Mouse (Mus musculus) heart, postnatal 10 days (tissue): ENCODE results near the gene Dag1. TPM values are rescaled to one million over a fixed set of nuclear protein-coding genes. Genes with fewer than 3 reads are reported as not detected.
A peak's percentile ranks its signal among the peaks of the same experiment; 100 is the strongest.
"Not testable (repeated sequence)": the region's sequence is repeated elsewhere in the genome, so short reads cannot be mapped to it uniquely, and the experiment has no call there.

Experiments used
- DNase-seq, 2 experiments: peaks; one replicate each; pipeline ENCODE4 v3.0.0; 2021
- intact Hi-C: fragments of 180-260 bp; cut with DNase I; formaldehyde crosslinking; loops from one replicate; pipeline ENCODE4 v1.15.1; 2025
- total RNA-seq, 2 experiments: library from RNA; stranded (reverse); gene quantifications; 2 replicates each; pipeline ENCODE4 v1.2.3; 2021

Gene Dag1
- total RNA-seq, 2 experiments from 2014 or later = 369 to 394 TPM

DNA sequence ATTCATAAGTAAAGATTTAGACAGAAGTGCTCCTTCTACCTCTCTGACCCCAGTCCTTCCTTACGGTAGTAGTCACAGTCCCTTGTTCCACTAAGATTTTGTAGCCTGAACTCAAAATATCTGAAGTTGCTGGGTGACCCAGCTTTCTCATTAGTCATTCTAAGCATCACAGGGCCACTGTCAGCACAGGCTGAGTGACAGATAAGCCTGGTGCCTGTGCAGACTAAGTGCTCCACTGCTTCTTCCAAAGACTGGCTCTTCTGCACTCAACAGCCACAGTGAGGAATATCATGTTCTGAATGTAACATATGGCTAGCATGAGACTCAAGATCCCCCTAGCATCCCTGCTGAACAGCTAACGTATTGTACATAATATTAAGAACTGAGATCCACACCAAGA, 29.1 kb downstream of the Dag1 start:
- DNase-seq = no peak
- intact Hi-C loops = no loop called here

- intact Hi-C loops = no loop called here
These were observed 30.9 kb downstream of the Dag1 start for GRCm38 (mm10) chr9:108232908-108233307.

DNA sequence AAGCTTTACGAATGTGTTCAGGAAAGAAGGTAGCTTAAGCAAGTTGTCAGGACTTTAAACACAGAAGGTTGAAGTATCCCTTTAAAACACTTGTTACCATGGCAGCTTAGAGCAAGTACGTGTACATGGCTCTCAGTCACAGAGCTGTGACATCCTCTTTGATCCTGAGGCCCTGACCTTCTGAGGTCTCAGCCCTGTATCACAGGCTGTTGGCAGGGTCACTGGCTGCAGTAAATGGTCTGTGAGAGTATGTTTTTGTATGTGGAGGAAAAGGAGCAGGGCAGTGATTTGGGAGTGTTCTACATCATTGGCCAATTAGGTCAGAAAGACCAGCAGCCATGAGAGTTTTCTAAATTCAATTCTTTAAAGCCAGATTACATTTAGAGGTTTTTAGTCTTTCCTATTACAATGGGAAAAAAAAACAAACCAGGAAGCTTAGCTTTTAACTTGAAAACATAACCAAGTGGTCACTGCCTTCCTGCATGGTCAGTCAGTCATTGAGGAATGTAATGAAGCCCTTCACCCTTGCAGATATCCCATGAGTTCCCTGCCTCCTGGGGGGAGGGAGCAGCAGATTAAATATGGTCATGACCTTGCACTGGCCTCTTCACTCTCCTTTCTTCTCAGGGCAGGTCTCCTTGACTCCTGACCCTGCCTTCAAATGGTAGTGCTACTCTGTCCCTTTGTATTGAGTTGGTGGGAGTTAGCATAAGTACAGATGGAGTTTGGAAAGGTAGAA, 35.7 kb downstream of the Dag1 start:
- no peak for DNase-seq
- intact Hi-C loops = no loop called here

More at GRCm38 (mm10) chr9:108232908-108233307, 30.9 kb downstream of the Dag1 start:
- no peak for DNase-seq

DNA sequence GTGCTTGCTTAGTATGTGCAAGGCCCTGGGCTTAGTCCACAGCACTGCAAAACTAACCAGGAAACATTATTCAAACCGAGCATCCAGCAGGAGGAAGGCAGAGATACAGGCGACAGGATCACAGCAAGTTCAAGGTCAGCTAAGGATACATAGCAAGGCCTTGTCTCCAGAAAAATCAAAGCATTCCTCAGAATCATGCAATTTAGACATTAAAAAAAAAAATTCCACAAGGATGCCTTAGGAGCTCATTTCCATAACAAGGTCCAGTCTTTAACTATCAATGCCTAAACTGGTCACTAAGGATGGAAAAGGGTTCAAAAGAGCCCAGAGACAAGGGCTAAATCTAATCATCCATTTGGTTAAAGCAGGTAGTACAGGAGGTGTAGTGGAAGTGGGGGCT, 38.6 kb downstream of the Dag1 start:
- DNase-seq = no peak
- intact Hi-C loops = no loop called here

- intact Hi-C loops = no loop called here
- no peak for DNase-seq
These were observed 40.1 kb downstream of the Dag1 start for GRCm38 (mm10) chr9:108223633-108224032.

DNA sequence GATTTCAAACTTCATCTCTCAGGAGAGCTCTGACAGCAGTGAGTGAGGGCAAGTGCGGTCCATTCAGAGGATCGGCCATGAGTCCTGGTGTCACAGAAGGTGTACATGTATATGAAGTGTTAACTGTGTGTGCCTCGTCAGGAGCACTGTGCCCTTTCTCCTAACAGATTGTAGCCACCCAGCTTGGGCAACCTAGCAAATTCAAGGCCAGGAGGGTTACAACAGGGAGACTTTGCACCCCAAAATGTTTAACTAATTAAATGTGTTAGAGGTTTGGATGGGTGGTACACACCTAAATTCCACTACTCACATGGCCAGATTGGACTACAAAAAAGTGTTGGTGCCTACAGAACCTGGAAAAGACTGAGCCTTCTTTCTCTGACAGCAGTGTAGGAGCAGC, 42.2 kb downstream of the Dag1 start:
- no peak for DNase-seq
- intact Hi-C loops = no loop called here

DNA sequence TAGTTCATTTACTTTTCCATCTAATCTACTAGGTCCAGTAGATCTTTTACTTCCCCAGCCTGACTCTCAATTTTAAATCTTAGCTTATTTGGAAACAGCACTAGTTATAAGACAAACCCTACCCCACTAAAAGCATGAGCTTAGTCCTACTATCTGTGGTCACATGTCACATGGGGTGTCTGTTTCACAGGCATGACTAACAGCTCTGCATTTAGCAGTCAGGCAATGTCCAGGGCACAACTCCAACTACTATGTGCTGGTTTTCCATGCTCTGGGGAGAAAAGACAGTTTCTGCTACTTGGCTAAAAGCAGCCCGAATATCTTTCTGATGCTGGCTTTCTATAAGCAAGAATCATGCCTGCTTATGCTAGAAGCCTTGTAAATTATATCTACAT, 43.4 kb downstream of the Dag1 start:
- intact Hi-C loops = no loop called here
- peak; percentile 78 to 83 for DNase-seq

- DNase-seq = no peak
- intact Hi-C loops = no loop called here
These were observed 43.9 kb downstream of the Dag1 start for GRCm38 (mm10) chr9:108219766-108220379.

DNA sequence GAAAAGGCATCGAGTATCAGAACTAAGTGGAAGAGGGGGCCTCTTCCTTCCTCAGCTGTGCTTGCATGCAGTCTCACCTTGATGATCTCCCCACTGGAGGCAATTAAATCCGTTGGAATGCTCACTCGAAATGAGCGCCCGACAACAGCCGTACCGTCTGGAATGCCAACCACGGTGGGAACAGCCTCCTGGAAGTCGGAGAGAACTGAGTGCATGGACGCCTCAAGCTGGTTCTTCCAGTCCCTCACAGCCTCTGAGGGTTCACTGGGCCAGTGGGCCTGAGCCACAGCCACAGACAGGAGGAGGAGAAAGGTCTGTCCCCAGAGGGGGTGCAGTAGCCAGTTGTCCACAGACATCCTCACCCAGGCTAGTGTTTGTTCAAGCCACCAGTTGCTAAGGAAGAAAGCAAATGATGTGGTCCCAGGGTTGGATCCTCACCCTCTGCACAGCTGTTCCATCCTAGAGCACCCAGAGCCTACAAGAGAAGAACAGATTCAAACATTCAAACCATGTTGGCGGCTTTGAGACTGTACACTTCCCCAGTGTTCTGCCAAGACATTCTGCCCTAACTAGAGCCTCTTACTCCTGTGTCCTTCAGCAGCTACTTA, 45.7 kb downstream of the Dag1 start:
- intact Hi-C loops = no loop called here
- DNase-seq = no peak

GRCm38 (mm10) chr9:108217406-108217805, 46.4 kb downstream of the Dag1 start:
- DNase-seq = no peak
- intact Hi-C loops = no loop called here

GRCm38 (mm10) chr9:108213105-108213504, 50.7 kb downstream of the Dag1 start:
- intact Hi-C loops = loop anchor here (2.0 kb wide), 1 partner anchor 68 kb away; no protein-coding TSS in a partner anchor
- peak in 1 of 2 experiments; percentile 45 for DNase-seq

DNA sequence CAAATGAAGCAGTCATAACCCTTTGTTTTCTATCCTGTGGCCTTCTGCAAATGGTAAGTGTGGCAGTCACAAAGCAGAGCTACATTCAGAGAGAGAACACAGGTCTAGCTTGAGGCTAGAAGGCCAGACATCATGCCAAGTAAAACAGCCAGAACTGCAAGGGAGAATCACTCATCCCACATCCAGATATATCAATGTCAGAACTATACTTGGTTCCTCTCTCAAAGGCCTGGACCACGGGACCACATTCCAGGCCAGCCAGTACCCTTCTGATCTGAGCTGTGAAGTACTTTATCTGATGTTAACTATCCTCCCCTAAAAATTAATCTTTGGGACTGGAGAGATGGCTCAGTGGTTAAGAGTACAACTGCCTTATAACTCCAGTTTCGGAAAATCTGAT, 51.3 kb downstream of the Dag1 start:
- DNase-seq = no peak
- intact Hi-C loops = loop anchor here (2.0 kb wide), 1 partner anchor 68 kb away; no protein-coding TSS in a partner anchor

- intact Hi-C loops = loop anchor here (2.0 kb wide), 1 partner anchor 73 kb away; no protein-coding TSS in a partner anchor
- no peak for DNase-seq
These were observed 58.2 kb downstream of the Dag1 start for GRCm38 (mm10) chr9:108205571-108205901.

GRCm38 (mm10) chr9:108204884-108205570, 58.7 kb downstream of the Dag1 start:
- no peak for DNase-seq
- intact Hi-C loops = loop anchor here (2.0 to 5.0 kb wide), 3 partner anchors 57 to 74 kb away; partner anchors contain the start of gene Dag1

- intact Hi-C loops = loop anchor here (5.0 kb wide), 2 partner anchors 59 to 66 kb away; partner anchors contain the start of gene Dag1
- DNase-seq = peak; percentile 77 to 83
These were observed 60.7 kb downstream of the Dag1 start for GRCm38 (mm10) chr9:108203015-108203414.

DNA sequence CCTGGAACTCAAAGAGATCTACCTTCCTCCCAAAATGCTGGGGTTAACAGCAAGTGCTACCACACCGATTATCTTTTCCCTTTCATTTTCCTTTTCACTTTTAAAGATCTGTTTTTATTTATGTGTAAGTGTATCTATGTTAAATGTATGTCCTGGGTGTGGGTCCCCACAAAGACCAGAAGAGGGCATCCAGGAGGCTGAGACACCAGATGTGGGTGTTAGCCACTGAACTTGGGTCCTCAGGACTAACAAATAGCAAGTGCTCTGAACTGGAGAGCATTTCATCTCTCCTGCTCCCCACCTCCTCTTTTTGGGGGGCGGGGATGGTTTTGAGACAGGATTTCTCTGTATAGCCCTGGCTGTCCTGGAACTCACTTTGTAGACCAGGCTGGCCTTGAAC, 61.6 kb downstream of the Dag1 start:
- DNase-seq = no peak
- intact Hi-C loops = loop anchor here (5.0 kb wide), 2 partner anchors 60 to 65 kb away; partner anchors contain the start of gene Dag1

- peak; percentile 95 for DNase-seq
- intact Hi-C loops = loop anchor here (1.0 to 5.0 kb wide), 3 partner anchors 61 to 106 kb away; partner anchors contain the start of gene Dag1
These were observed 62.6 kb downstream of the Dag1 start for GRCm38 (mm10) chr9:108201160-108201559.

- intact Hi-C loops = no loop called here
- DNase-seq = no peak
These were observed 65.1 kb downstream of the Dag1 start for GRCm38 (mm10) chr9:108198621-108199020.

DNA sequence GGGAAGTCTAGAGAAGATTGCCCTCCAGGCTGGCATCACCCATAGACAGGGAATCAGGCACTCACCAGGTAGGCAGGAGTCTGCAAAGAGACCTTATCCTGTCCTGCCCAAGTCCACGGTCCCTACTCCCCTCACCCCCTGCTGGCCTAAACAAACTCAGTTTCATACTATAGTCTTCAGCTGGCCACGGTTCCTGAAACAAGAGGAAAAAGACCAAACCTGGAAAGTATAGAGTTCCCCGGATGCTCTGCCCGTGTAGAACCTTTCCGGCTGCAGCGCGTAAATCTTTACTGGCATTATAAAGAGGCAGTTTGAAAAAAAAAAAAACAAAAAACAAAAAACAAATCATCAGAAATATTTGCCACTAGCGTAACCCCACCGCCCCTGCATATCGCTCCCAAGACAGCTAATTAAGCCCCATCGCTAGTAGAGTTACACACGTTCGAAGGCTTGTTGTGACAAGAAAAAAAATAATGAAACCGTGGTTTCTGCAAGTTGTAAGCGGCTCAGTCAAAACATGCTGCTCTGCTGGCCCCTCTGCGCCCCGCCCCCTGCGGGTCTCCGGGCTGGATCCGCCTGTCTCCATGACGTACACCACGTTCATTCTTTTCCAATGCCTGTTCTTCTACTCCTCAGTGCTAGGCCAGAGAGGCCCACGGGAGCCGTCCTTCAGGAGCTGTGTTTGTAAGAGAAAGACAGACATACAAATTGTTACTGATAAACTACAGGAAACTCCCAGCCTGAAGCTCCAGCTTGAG, 66.7 kb downstream of the Dag1 start:
- DNase-seq = no peak
- intact Hi-C loops = no loop called here

- intact Hi-C loops, DNase-seq: not testable (repeated sequence)
These were observed 67.5 kb downstream of the Dag1 start for GRCm38 (mm10) chr9:108196222-108196621.
